8 mouse cellular contexts compared by ENCODE assay signal in the genomic region with DNA sequence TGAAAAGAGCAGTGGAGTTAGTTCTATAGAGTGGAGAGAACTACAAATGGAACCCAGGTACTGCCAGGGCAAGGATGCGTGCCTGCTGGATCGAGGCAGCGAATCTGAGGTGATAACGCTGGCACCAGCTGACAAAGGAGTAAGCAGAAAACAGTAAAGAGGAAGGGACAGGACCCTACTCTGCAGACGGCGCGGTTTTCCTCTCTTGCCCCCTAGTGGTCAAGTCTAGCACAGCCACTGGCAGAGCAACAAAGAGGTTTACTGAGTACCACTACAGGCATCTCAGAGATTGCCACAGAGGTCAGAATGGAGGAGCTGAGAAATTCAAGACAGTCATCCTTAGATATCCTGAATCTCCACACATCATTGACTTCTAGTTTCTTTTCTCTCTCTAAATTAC. TPM values are rescaled to one million over a fixed set of nuclear protein-coding genes. Genes with fewer than 3 reads are reported as not detected.
DNase-seq lines count a peak whose midpoint lies in the region; ATAC-seq lines count a peak whose summit lies in the region.

No protein-coding gene starts in this region.

- H3K4me3 ChIP-seq in embryonic facial prominence, embryonic 10.5 days = peak overlapping the region; percentile 38
- no peak overlapping the region for H3K4me3 ChIP-seq in heart, embryonic 11.5 days (ENCODE audit: low read depth, low read length)
- H3K4me3 ChIP-seq in kidney, embryonic 15.5 days (replicated peaks) = no peak overlapping the region
- H3K4me3 ChIP-seq in liver, embryonic 13.5 days (replicated peaks) = no peak overlapping the region
- no peak overlapping the region for H3K4me3 ChIP-seq in neural tube, embryonic 12.5 days

- peak overlapping the region; percentile 52 for H3K4me2 ChIP-seq in heart, embryonic 11.5 days
- peak overlapping the region; percentile 36 for H3K4me2 ChIP-seq in kidney, embryonic 15.5 days
- H3K4me2 ChIP-seq in liver, embryonic 13.5 days = no peak overlapping the region
- H3K4me2 ChIP-seq in neural tube, embryonic 12.5 days (replicated peaks) = peak overlapping the region; percentile 54

- H3K27me3 ChIP-seq in embryonic facial prominence, embryonic 10.5 days (replicated peaks; ENCODE audit: low read depth, poor library complexity, severe bottlenecking) = no peaks in the 10 kb centered on the region
- H3K27me3 ChIP-seq in heart, embryonic 11.5 days (ENCODE audit: control insufficient read depth, insufficient read depth, low read length) = no peaks in the 10 kb centered on the region
- peaks cover 3% of the 10 kb centered on the region; the same call in 1 of the 2 replicates for H3K27me3 ChIP-seq in kidney, embryonic 15.5 days
- H3K27me3 ChIP-seq in liver, embryonic 13.5 days = no peaks in the 10 kb centered on the region
- no peaks in the 10 kb centered on the region for H3K27me3 ChIP-seq in neural tube, embryonic 12.5 days (replicated peaks)

- no peaks in the 10 kb centered on the region for H3K36me3 ChIP-seq in embryonic facial prominence, embryonic 10.5 days (replicated peaks)
- no peaks in the 10 kb centered on the region for H3K36me3 ChIP-seq in heart, embryonic 11.5 days (ENCODE audit: control insufficient read depth, insufficient read depth, low read length)
- H3K36me3 ChIP-seq in kidney, embryonic 15.5 days = no peaks in the 10 kb centered on the region
- no peaks in the 10 kb centered on the region for H3K36me3 ChIP-seq in liver, embryonic 13.5 days
- no peaks in the 10 kb centered on the region for H3K36me3 ChIP-seq in neural tube, embryonic 12.5 days

- DNase-seq in 3T3-L1 (ENCODE audit: low read depth, low spot score) = peak; percentile 88
- DNase-seq in adrenal gland, adult 2 months = peak; percentile 71
- peak; percentile 84 for DNase-seq in embryonic facial prominence, embryonic 10.5 days (ENCODE audit: low spot score)
- peak; percentile 9 for DNase-seq in liver, embryonic 13.5 days
- peak; percentile 83 for DNase-seq in testis, postnatal 10 days (ENCODE audit: low spot score)

- no peak overlapping the region for H3K9ac ChIP-seq in heart, embryonic 11.5 days (ENCODE audit: low read depth, low read length)
- H3K9ac ChIP-seq in kidney, embryonic 15.5 days = no peak overlapping the region
- H3K9ac ChIP-seq in liver, embryonic 13.5 days = no peak overlapping the region
- no peak overlapping the region for H3K9ac ChIP-seq in neural tube, embryonic 12.5 days

- no peaks in the 10 kb centered on the region for H3K9me3 ChIP-seq in embryonic facial prominence, embryonic 10.5 days
- H3K9me3 ChIP-seq in heart, embryonic 11.5 days (replicated peaks; ENCODE audit: control insufficient read depth, low read length) = no peaks in the 10 kb centered on the region
- no peaks in the 10 kb centered on the region for H3K9me3 ChIP-seq in kidney, embryonic 15.5 days (replicated peaks)
- H3K9me3 ChIP-seq in liver, embryonic 13.5 days (replicated peaks) = no peaks in the 10 kb centered on the region
- no peaks in the 10 kb centered on the region for H3K9me3 ChIP-seq in neural tube, embryonic 12.5 days

- no peaks in the 10 kb centered on the region for H3K4me1 ChIP-seq in embryonic facial prominence, embryonic 10.5 days
- no peaks in the 10 kb centered on the region for H3K4me1 ChIP-seq in heart, embryonic 11.5 days (ENCODE audit: control insufficient read depth, insufficient read depth, low read length)
- no peaks in the 10 kb centered on the region for H3K4me1 ChIP-seq in kidney, embryonic 15.5 days
- H3K4me1 ChIP-seq in liver, embryonic 13.5 days (replicated peaks) = no peaks in the 10 kb centered on the region
- no peaks in the 10 kb centered on the region for H3K4me1 ChIP-seq in neural tube, embryonic 12.5 days

- no peak for ATAC-seq in heart, embryonic 11.5 days (replicated peaks; ENCODE audit: insufficient number of reproducible peaks, low FRiP score, low TSS enrichment)
- 0 out of 2 replicates have a peak, but pooled peaks have one; percentile 67 for ATAC-seq in kidney, embryonic 15.5 days (replicated peaks; ENCODE audit: low FRiP score)
- ATAC-seq in liver, embryonic 13.5 days (ENCODE audit: low read depth) = no peak
- 0 out of 2 replicates have a peak, but pooled peaks have one; percentile 76 for ATAC-seq in neural tube, embryonic 12.5 days (ENCODE audit: low FRiP score, low read depth)

- 5% methylated on average over 7 of the region's 7 CpGs for WGBS in embryonic facial prominence, embryonic 10.5 days
- WGBS in heart, embryonic 11.5 days (ENCODE audit: insufficient replicate concordance) = 1% methylated on average over 7 of the region's 7 CpGs
- WGBS in kidney, embryonic 15.5 days = 1% methylated on average over 7 of the region's 7 CpGs
- WGBS in liver, embryonic 13.5 days (ENCODE audit: insufficient replicate concordance) = 5% methylated on average over 7 of the region's 7 CpGs
- under 1% methylated on average over 7 of the region's 7 CpGs for WGBS in neural tube, embryonic 12.5 days

- no peak overlapping the region for H3K27ac ChIP-seq in embryonic facial prominence, embryonic 10.5 days (replicated peaks)
- H3K27ac ChIP-seq in heart, embryonic 11.5 days (ENCODE audit: low read depth, low read length) = no peak overlapping the region
- no peak overlapping the region for H3K27ac ChIP-seq in kidney, embryonic 15.5 days
- H3K27ac ChIP-seq in liver, embryonic 13.5 days = no peak overlapping the region
- H3K27ac ChIP-seq in neural tube, embryonic 12.5 days = no peak overlapping the region

RNA-seq across cellular contexts. Expression of gene Krtap1-5, which starts 6.7 kb away (rescaled TPM):
- not detected for total RNA-seq in adrenal gland, adult 2 months (2021)
- polyA plus RNA-seq in adrenal gland, adult 2 months (2012; rRNA removed) = not detected in 2 replicates
- polyA plus RNA-seq in embryonic facial prominence, embryonic 10.5 days (2016; fragmentation: Nextera tagmentation; extraction: Ambion mirVana) = not detected in 2 replicates
- not detected in 2 replicates for polyA plus RNA-seq in heart, embryonic 11.5 days (2014; fragmentation: Nextera tagmentation; extraction: Ambion mirVana)
- not detected in 2 replicates for polyA plus RNA-seq in kidney, embryonic 15.5 days (2015; fragmentation: Nextera tagmentation; extraction: Ambion mirVana)
- not detected in 2 replicates for polyA plus RNA-seq in liver, embryonic 13.5 days (2015; fragmentation: Nextera tagmentation; extraction: Ambion mirVana)
- polyA plus RNA-seq in neural tube, embryonic 12.5 days (2016; fragmentation: Nextera tagmentation; extraction: Ambion mirVana) = not detected in 2 replicates

RNA-seq across cellular contexts. Expression of gene Krtap3-1, which starts 7.7 kb away (rescaled TPM):
- total RNA-seq in adrenal gland, adult 2 months (2021) = not detected
- polyA plus RNA-seq in adrenal gland, adult 2 months (2012; rRNA removed) = not detected in 2 replicates
- not detected in 2 replicates for polyA plus RNA-seq in embryonic facial prominence, embryonic 10.5 days (2016; fragmentation: Nextera tagmentation; extraction: Ambion mirVana)
- not detected in 2 replicates for polyA plus RNA-seq in heart, embryonic 11.5 days (2014; fragmentation: Nextera tagmentation; extraction: Ambion mirVana)
- polyA plus RNA-seq in kidney, embryonic 15.5 days (2015; fragmentation: Nextera tagmentation; extraction: Ambion mirVana) = not detected in 2 replicates
- polyA plus RNA-seq in liver, embryonic 13.5 days (2015; fragmentation: Nextera tagmentation; extraction: Ambion mirVana) = not detected in 2 replicates
- polyA plus RNA-seq in neural tube, embryonic 12.5 days (2016; fragmentation: Nextera tagmentation; extraction: Ambion mirVana) = not detected in 2 replicates

RNA-seq across cellular contexts. Expression of gene Krtap1-4, which starts 9.3 kb away (rescaled TPM):
- not detected for total RNA-seq in adrenal gland, adult 2 months (2021)
- polyA plus RNA-seq in adrenal gland, adult 2 months (2012; rRNA removed) = not detected in 2 replicates
- not detected in 2 replicates for polyA plus RNA-seq in embryonic facial prominence, embryonic 10.5 days (2016; fragmentation: Nextera tagmentation; extraction: Ambion mirVana)
- not detected in 2 replicates for polyA plus RNA-seq in heart, embryonic 11.5 days (2014; fragmentation: Nextera tagmentation; extraction: Ambion mirVana)
- polyA plus RNA-seq in kidney, embryonic 15.5 days (2015; fragmentation: Nextera tagmentation; extraction: Ambion mirVana) = not detected in 2 replicates
- polyA plus RNA-seq in liver, embryonic 13.5 days (2015; fragmentation: Nextera tagmentation; extraction: Ambion mirVana) = not detected in 2 replicates
- polyA plus RNA-seq in neural tube, embryonic 12.5 days (2016; fragmentation: Nextera tagmentation; extraction: Ambion mirVana) = not detected in 2 replicates

RNA-seq across cellular contexts. Expression of gene Gm11939, which starts 14.8 kb away (rescaled TPM):
- not detected for total RNA-seq in adrenal gland, adult 2 months (2021)
- not detected in 2 replicates for polyA plus RNA-seq in adrenal gland, adult 2 months (2012; rRNA removed)
- polyA plus RNA-seq in embryonic facial prominence, embryonic 10.5 days (2016; fragmentation: Nextera tagmentation; extraction: Ambion mirVana) = not detected in 2 replicates
- polyA plus RNA-seq in heart, embryonic 11.5 days (2014; fragmentation: Nextera tagmentation; extraction: Ambion mirVana) = not detected in 2 replicates
- not detected in 2 replicates for polyA plus RNA-seq in kidney, embryonic 15.5 days (2015; fragmentation: Nextera tagmentation; extraction: Ambion mirVana)
- not detected in 2 replicates for polyA plus RNA-seq in liver, embryonic 13.5 days (2015; fragmentation: Nextera tagmentation; extraction: Ambion mirVana)
- not detected in 2 replicates for polyA plus RNA-seq in neural tube, embryonic 12.5 days (2016; fragmentation: Nextera tagmentation; extraction: Ambion mirVana)

RNA-seq across cellular contexts. Expression of gene Krtap1-3, which starts 17.0 kb away (rescaled TPM):
- not detected for total RNA-seq in adrenal gland, adult 2 months (2021)
- not detected in 2 replicates for polyA plus RNA-seq in adrenal gland, adult 2 months (2012; rRNA removed)
- polyA plus RNA-seq in embryonic facial prominence, embryonic 10.5 days (2016; fragmentation: Nextera tagmentation; extraction: Ambion mirVana) = not detected in 2 replicates
- not detected in 2 replicates for polyA plus RNA-seq in heart, embryonic 11.5 days (2014; fragmentation: Nextera tagmentation; extraction: Ambion mirVana)
- not detected in 2 replicates for polyA plus RNA-seq in kidney, embryonic 15.5 days (2015; fragmentation: Nextera tagmentation; extraction: Ambion mirVana)
- polyA plus RNA-seq in liver, embryonic 13.5 days (2015; fragmentation: Nextera tagmentation; extraction: Ambion mirVana) = not detected in 2 replicates
- not detected in 2 replicates for polyA plus RNA-seq in neural tube, embryonic 12.5 days (2016; fragmentation: Nextera tagmentation; extraction: Ambion mirVana)

Comparison
In these comparisons a context has a peak if more than half of its experiments do, and no peak if none do; other contexts are left out.
1. DNase-seq: peak in every context shown above with its lines; median percentile 88 in 3T3-L1; 84 in embryonic facial prominence, embryonic 10.5 days; 83 in testis, postnatal 10 days; 71 in adrenal gland, adult 2 months; 9 in liver, embryonic 13.5 days.
2. ATAC-seq: peak in kidney, embryonic 15.5 days (single experiment) and neural tube, embryonic 12.5 days (single experiment); none in heart, embryonic 11.5 days (single experiment) and liver, embryonic 13.5 days (single experiment).